Mouse (Mus musculus): ENCODE measurements at regions not wholly inside any gene's neighbourhood (a gene's known extent, or its start where the extent isn't known, plus 50 kb on each side); places are given as distances from the start of the nearest gene placed in this dataset.

DNA sequence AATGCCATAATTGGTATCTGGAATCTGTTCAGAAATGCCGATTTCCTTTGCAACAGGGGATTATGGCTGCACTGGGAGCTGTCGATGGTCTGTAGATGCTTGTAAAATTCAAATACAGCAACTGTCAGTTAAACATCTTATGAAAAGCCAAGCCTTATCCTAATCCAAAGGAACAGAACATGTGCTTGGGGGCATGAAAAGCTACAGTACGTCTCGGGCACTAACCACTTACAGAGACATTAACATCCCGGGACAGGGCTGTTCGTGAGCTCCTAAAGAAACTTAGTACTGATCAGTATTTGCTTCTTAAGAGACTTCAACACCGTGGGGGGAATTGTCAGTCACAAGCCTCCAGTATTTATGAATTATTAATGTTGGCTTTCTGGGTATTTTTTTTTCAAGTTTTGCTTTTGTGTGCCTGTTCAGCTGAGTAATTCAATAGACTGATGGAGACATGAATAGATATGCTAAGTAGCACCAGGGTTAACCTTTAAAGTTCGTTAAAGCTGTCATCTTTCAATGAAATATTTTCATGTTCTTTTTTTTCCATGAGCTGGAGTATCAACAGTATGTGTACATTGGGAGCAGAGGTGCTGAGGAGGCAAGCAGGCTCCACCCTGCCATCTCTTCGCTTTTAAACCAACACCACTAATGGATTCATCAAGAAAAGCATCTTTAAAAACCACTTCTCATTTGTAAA, 272.3 kb downstream of the Tle4 start:
- ChIA-PET POLR2A (interaction anchor here in 2 of 4 experiments (0.6 to 1.1 kb wide), 3 partner anchors 14 to 1200 kb away, joined by 3 to 4 read pairs (median 3); no protein-coding TSS in a partner anchor), CTCF (no interaction called here)

DNA sequence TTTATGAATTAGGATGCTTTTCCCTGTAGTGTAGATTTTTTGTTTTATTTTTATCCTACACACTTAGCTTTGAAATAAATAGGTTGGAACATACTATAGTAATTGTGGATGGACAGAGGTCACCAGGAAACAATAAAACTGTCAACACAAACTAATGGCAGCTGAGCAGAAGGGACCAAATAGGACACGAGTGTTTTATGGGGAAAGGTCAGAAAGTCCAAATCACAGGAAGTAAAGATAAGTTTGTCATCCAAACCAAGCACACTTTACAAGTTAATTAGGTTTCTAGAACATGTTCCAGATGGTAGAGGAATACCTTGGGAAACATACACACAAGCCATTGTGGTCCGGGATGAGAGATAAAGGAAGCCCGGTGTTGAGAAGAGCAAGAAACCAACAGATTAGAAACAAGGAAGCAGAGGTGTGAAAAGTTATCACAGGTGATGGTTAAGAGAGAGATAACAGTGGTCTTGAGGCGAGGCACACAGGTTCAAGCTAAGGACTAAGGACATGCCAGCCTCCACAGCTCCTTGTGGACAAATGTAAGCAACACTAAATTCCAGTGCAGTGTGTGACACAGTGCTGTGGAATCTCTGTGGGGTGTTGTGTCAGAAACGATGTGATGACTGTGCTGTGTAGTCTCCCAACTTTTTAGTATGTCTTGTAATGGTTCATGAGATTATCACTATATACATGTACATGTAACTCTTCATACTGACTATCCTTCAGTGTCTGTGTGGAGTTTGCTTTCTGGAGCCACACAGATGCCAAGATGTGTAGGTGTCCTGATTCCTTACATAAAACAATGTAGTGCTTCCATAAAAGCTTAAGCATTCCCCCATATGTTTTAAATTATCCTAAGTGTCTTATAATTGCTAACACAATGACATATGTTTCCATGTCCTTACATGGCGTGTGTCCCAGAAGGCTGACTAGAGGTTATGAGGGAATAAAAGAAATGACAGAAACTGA, 264.5 kb downstream of the Tle4 start:
- ChIA-PET CTCF (no interaction called here), POLR2A (no interaction called here)

DNA sequence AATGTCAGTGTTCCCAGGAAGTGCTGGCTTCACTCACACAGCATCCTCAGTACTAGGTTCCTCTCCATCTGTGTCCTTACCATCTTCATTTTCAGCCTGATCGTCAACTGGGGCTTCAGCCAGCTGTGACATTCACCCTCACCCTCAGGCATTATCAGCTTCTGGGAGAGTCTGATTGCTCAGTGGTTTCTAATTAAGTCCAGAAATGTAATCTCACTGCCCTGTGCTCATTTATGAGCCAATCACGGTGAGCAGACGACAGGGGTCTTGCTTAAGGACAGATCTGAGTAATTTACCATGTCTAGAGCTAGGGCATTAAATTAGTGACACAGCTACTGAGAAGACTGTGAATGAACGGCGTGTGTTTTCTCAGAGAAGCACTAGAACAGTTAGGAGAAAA, 260.8 kb downstream of the Tle4 start:
- POLR2A ChIA-PET: no interaction called here

DNA sequence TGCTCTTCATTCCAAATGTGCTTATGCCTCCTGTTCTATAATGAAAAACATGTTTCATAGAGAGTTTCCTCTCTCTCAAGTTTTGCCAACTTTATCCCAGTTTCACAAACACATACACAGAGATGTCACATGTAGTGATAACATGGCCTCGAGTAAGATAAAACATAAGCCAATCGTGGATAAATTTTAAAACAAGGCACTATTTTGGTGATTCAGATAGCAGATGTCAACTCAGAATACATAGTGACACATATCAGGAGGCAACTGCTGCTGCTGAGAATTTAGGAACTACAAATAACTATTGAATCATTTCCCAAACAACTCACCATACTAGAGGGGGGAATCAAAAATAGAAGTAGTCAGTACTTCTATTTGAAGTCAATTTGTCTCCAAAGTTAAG, 257.1 kb downstream of the Tle4 start:
- CTCF ChIA-PET: no interaction called here
- POLR2A ChIA-PET: interaction anchor here in 1 of 4 experiments (1.5 kb wide), 1 partner anchor 16 kb away, joined by 3 read pairs; no protein-coding TSS in a partner anchor

More for the DNA sequence above, 260.8 kb downstream of the Tle4 start:
- CTCF ChIA-PET: no interaction called here

DNA sequence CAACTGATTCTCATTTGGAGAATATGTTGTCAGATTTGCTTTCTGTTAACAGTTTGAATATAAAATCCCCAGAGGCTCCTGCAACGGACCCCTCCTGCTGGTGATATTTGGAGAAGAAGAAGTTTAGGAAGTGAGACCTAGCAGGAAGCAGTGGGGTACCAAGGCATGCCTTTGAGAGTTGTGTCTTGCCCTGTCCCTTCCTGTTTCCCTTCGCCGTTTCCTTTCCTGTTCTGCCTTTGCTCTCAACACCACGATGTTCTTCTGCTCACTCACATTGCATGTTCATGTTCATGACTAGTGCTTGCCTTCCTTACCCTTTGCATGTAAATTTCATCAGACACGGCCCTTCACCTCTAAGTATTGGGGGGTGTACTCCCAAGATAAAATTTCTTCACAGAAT, 254.0 kb downstream of the Tle4 start:
- ChIA-PET CTCF (no interaction called here), POLR2A (interaction anchor here in 1 of 4 experiments (0.5 kb wide), 1 partner anchor 320 kb away, joined by 4 read pairs; no protein-coding TSS in a partner anchor)

DNA sequence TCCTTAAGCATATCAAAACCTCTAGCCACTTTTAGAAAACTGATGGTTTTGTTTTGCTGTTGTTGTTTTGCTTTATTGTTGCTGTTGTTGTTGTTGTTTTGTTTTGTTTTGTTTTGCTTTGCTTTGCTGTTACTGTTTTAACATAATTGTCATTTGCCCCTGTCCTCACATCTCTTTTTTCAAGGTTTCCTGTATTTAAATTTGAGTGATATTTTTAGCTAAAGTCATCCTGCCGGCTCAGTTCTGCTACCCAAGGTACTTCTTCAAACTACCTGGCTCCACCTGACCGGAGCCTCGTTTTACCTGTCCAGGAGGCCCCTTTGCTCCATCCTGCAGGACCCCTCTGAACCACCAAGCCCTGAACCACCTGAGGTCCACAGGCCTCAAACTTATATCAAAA, 253.4 kb downstream of the Tle4 start:
- POLR2A ChIA-PET: no interaction called here
- CTCF ChIA-PET: no interaction called here

DNA sequence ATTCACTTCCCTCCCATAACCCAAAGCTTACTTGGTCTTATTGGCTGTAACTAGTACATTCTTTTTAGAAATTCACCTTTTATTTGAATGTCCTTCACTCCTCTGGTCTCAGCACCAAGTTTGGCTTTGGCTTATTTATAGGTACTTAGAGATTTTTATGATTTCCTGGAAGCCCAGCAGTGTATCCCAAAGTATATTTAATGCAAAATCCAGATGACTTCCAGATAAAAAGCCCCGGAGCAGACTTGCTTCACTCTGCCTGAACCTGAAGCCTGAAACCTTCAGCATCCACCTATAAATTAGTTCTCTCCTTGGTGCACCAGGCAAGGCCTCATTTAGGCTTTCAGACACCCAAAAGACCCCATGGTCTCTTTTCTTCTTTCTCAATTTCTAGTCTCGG, 250.8 kb downstream of the Tle4 start:
- ChIA-PET POLR2A (no interaction called here), CTCF (no interaction called here)

DNA sequence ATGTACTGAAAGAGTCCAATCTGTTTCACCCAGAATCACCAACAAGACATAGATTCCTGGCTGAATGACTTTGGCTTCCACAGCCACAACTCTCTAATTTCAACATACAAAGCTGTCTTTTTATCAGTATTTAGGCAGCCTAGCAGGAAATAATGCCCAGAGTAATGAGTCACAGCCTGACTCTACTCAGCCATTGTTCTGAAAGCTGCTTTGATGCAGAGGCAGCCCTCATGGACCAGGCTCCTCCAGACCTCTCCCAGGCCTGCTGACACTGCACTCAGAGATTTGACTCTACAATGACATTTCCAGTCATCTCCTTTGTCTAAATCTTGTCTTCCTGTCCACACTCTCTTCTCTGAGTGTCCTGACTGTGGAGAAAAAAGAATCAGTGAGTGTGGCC, 250.4 kb downstream of the Tle4 start:
- POLR2A ChIA-PET: no interaction called here
- CTCF ChIA-PET: no interaction called here

DNA sequence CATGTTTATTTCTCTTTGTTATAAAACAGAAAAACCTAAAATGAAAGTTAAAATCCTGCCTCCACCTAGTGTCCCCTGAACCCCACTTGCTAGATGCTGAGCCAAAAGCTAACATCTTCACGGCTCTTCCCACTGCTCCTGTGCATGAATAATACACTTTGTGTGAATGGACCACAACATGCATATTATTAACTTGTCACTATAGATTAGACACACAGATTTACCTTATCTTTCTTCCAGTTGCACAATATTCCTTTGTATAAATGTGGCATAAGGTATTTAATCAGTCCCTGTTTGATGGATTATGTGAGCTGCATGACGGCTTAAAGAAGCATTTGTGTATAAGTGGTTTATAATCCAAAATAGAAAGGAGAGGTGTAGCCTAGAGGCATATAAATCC, 248.1 kb downstream of the Tle4 start:
- CTCF ChIA-PET: no interaction called here
- POLR2A ChIA-PET: interaction anchor here in 1 of 4 experiments (0.6 kb wide), 1 partner anchor 249 kb away, joined by 3 read pairs; the partner anchor contains the start of gene Tle4

DNA sequence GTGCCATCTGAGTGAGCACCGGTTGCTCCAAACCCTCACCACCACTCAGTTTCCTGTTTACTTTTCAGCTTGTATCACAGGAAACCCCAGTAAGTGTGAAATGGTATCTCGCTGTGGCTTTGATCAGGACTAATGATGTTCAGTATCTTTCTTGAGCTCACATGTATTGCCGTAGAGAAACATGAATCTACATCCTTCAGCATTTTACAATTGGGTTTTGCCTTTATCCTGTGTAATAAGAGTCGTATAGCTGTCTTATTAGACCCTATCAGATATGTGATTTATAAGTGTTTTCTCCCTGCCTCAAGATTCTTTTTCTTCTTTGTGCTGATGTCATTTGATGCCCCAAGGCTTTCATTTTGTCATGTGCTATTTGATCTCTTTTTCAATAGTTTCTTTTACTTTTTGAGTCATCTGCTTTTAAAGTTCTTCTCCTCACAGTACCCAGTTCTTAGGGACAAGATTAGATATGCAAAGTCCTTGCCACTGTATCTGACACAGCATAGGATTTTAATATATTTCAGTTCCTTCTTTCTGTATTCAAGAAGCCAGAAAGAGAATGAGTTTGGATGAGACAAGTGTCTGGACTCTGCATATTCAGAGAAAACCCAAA, 246.0 kb downstream of the Tle4 start:
- ChIA-PET POLR2A (no interaction called here), CTCF (no interaction called here)

DNA sequence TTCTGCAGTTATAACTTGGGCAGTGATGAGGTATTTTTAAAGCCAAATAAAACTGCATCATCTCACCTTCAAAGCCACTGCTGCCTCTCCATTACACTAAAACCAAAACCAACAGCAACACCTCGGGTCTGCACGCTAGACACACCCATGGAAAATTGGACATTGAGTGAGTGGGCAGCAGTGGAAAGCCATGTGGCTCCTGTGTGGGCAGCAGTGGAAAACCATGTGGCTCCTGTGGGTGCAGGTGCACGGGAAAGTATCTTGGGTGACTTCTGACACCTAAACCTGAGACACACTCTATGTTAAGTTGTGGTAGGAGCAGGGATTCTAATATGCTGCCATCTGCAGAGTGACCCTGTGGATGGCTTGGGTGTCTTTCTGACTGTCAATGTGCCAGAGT, 245.3 kb downstream of the Tle4 start:
- ChIA-PET POLR2A (no interaction called here), CTCF (no interaction called here)

DNA sequence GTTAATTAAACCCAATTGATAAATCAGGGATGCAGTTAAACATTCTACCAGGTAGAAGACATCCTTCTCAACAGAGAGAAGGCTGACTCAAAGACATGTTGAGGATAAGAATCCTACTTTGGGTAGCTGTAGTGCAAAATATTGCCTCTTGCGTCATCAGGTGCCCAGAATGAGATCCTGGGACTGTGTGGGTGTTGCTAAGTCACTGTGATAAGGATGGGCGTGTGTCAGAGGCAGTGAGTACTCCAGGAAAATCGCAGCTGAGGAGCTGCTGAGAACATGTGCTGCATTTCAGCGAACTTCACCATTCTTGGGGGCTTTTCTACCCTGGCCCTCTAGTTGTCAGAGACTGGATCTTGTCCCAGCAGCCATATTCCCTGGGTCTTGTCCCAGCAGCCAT, 244.7 kb downstream of the Tle4 start:
- ChIA-PET POLR2A (no interaction called here), CTCF (no interaction called here)

DNA sequence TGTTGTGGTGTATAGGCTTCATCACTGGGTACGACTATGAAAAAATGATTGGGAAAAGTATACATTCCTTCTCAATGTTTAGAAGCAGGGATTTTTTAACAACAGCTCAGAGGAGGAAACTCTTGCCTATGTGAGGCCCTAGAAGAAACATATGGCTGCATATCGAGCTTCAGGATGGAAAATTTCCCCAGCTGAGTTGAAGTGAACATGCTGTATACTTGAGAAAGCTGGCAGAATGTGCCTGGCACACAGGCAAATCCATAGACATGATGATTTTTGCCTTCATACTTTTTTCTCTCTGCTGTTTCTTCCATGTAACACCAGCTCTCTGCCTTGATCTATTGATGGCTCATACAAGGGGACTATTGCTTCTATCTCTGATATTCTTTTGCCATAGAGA, 242.7 kb downstream of the Tle4 start:
- CTCF ChIA-PET: no interaction called here
- POLR2A ChIA-PET: no interaction called here

DNA sequence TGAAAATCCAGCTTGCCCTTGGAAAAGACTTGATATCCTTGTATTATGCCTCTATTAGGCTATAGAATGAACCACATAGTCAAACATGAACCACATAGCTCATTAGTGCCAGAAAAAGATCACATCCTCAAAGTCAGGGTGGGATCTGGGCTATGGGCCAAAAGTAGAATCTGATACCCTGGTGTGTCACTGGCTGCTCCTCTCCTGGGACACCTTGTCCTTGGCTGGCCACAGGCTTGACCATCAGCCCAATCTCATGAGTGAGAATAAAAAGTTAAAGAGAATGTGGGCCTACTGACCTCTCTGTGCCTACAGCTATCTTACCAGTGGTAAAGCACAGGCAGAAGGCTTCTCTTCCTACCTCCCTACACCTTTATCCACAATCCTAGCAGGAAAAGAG, 241.9 kb downstream of the Tle4 start:
- ChIA-PET POLR2A (no interaction called here), CTCF (no interaction called here)

DNA sequence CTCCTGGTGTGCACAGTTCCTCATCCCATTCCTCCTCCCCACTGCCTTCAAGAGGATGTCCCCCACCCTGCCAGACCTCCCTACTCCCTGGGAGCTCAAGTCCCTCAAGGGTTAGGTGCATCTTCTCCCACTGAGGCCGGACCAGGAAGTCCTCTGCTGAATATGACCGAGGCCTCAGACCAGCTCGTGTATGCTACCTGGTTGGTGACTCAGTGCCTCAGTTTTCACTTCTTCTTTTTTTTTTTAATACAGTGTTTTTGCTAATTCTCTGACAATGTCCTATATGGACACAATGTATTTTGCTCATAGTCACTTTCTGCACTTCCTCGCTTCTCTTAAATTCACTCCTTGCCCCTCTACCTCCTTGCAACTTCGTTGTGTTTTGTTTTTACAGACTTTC, 237.2 kb downstream of the Tle4 start:
- ChIA-PET CTCF (interaction anchor here in 1 of 4 experiments (0.6 kb wide), 1 partner anchor 379 kb away, joined by 3 read pairs; no protein-coding TSS in a partner anchor), POLR2A (no interaction called here)

DNA sequence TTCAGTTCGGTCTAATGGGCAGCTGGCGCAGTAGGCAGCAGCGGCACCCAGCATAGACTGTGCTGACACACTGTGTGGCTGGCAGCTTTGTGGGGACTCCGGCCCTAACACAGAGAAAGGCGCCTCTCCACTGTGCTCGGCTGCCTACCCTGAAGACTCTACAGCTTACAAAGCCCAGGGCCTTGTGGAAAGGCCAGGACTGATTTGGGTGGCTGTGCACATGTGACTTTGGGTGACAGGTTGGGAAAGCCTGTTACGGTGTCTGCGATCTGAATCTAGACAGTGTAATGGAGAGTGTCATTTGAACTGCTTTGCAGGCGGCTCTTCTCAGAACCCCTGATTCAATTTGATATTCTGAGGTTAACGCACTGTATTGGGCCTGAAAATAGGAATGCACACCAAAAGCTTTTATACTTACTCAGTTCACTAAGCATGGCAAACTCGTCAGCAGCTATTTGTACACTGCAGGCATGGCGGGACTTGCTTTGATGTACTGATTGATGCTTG, 228.7 kb downstream of the Tle4 start:
- CTCF ChIA-PET: no interaction called here
- POLR2A ChIA-PET: interaction anchor here in 1 of 4 experiments (0.5 kb wide), 1 partner anchor 553 kb away, joined by 5 read pairs; no protein-coding TSS in a partner anchor

DNA sequence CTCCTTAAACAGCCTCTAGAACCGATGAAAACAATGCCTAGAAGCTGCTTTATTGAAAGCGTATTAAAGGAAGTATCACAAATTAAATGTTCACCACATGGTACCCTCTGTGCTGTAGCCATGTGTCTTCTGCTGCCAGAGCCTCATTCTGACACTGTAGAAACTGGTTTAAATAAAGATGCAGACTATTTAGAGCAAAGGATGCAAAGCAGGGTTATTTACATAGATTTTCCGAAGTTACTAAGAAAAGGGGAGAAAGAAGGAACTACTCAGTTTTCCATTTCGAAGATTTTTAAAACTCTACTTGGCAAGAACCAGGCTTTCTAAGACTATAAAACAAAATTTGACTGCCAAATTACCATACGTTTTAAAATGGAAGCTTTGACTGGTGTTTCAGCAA, 226.5 kb downstream of the Tle4 start:
- ChIA-PET POLR2A (no interaction called here), CTCF (no interaction called here)

DNA sequence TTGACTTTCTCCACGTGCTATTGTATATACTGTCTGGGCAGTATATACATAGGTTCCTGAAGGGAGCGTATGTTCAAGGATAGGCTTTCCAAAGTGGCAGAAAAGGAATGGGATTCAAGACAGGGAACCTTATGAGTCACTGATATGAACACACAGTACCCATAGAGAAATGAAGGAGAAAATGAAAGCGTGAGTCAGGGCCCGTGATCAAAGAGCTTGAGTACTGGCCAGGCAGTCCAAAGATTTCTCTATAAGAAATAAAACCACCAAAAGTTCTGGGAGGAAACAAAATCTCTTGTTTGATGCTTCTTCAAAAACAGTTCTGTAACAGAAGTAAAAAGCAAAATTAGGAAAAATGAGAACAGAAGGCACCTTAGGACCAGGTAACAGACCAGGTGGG, 223.9 kb downstream of the Tle4 start:
- ChIA-PET CTCF (no interaction called here), POLR2A (no interaction called here)

DNA sequence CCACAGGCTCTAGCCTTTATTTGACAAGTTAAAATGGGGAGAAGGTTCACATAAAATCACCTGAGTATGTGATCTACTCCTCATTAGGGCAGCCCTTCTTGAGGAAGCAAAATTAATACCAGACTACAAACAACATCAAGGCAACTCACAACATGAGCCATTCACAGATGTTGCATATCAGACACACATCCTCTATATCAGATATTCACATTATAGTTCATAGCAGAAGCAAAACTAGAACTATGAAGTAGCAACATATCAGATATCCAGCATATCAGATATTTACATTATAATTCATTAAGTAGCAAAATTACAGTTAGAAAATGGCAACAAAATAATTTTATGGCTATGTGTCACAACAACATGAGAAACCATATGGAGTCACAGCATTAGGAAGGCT, 217.0 kb downstream of the Tle4 start:
- POLR2A ChIA-PET: no interaction called here
- CTCF ChIA-PET: no interaction called here

DNA sequence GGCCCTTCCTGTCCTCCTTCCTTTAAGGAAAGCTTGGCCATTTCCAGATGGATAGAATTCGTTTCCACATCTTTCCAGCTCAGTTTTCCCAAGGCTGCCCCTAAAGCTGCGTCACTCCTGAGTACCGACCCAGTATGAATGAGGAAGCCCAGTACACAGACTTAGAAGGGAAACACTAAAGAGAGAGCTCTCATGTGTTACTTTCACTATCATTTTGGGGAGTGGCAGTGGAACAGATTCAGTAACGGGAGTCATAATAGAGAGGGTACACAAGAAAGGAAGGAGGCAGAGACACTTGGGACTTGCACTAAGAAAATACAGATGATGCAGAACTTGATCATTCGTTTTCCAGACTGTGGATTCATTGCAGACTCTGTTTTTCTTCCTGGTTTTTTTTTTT, 210.1 kb downstream of the Tle4 start:
- CTCF ChIA-PET: interaction anchor here in 2 of 4 experiments (0.6 to 0.7 kb wide), 3 partner anchors 649 to 1324 kb away, joined by 3 to 5 read pairs (median 3); no protein-coding TSS in a partner anchor
- POLR2A ChIA-PET: interaction anchor here in 1 of 4 experiments (0.6 kb wide), 1 partner anchor 645 kb away, joined by 5 read pairs; no protein-coding TSS in a partner anchor
